Mouse (Mus musculus) cerebral cortex, adult 2 months (tissue): Measurements from ENCODE around the gene Cpeb3.

Source experiments
- WGBS: fragments of 180-500 bp; shearing (Covaris S2); methylation state at CpG from one replicate; pipeline ENCODE4 v1.1.7; 2018; 5-methylcytosine and 5-hydroxymethylcytosine counted together

Cpeb3 gene

GRCm38 (mm10) chr19:37078571-37078970 is 129.8 kb downstream of the Cpeb3 start:
- 67% methylated on average over 1 of the region's 1 CpGs for WGBS

DNA sequence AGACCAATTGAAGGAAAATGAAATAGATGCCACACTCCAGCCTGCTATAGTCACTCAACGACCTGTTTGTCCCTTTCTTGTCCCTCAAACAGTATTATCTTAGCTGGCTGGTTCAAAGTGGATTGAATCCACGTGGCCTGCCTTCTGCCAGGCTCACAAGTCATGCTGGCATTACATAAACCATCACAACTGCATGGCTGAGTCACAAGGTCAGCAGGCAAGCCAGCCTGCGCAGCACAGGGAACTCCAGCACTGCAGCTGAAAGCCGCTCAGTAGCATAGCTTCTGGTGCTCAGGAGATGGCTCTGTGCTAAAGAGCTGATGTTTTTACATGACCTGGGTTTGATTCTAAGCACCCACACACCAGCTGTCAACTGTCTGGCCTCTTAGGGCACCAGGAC is 130.3 kb downstream of the Cpeb3 start:
- WGBS: 25% methylated on average over 4 of the region's 4 CpGs

GRCm38 (mm10) chr19:37077258-37077657 is 131.1 kb downstream of the Cpeb3 start:
- 61% methylated on average over 4 of the region's 4 CpGs for WGBS

DNA sequence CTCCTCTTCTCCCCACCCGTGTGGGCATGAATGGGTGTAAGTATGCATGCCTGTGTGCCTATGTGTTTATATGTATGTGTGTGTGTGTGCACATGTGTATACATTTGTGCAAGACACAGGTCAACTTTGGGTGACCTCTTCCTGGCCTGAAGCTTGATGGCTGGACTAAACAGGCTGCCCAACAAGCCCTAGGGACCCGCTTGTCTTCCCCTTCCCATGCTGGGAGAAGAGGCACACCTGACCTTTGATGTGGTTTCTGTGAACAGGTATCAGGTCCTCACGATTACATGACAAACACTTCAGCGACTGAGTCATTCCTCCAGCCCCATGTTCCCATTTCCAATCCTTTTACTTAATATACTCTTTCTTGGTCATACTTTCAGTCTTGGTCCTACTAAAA is 131.8 kb downstream of the Cpeb3 start:
- WGBS: 75% methylated on average over 4 of the region's 4 CpGs

DNA sequence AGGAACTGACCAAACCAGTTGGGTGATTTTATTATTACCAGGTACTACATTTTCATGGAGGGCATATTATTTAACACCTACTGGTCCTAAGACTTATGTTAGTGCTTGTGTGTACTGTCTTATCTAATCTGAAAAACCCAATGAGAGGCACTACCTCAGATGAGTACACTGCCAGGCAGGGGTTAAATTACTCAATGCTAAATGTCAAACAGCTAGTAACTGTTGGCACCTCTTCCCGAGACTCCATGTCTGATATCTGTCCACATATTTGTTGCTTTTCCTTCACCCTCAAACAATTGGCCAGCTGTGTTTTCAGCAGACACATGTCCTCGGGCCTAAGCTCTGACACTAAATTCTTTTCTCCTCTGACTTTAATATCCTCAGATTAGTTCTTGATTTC is 132.3 kb downstream of the Cpeb3 start:
- WGBS: 32% methylated on average over 2 of the region's 2 CpGs

DNA sequence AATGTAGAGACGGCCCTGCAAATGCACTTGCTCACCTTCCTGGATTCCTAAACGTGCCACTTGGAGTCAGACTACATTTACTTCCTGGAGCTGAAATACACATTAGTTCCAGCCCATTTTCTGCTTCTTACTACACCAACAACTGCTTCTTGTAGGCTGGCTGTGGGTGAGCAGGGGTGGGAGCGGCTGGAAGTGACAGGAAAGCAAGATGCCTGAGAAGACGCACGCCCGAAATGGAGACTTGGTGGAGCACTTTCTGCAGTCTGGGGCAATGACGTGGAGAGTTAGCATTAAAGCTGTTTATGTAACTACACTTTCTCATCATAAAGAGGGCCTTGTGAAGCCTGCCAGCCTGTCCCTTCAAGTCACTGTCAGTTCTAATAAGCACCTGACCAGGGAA is 132.7 kb downstream of the Cpeb3 start:
- WGBS: 50% methylated on average over 7 of the region's 7 CpGs

DNA sequence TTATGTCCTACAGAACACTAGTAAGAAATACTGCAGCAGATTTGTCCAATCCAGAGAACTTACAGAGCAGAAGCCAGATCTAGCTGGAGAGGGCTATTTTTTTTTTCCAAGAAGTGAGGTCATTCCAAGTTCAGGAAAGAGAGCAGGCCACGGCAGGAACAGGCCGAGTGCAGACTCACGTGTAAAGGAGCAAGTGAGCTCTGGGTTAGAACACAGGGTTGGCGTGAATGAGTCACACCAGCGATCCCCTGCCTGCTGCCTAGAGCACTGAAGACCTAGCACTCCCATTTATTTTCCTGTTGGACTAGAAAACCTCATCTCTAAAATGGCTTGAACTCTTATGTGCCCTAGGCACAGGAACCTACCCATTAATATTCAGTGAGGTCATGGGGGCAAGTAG is 133.7 kb downstream of the Cpeb3 start:
- 58% methylated on average over 5 of the region's 5 CpGs for WGBS

- WGBS: 99% methylated on average over 3 of the region's 3 CpGs
These were observed 134.1 kb downstream of the Cpeb3 start for GRCm38 (mm10) chr19:37074276-37074675.

- 35% methylated on average over 5 of the region's 5 CpGs for WGBS
These were observed 135.4 kb downstream of the Cpeb3 start for GRCm38 (mm10) chr19:37072871-37073629.

GRCm38 (mm10) chr19:37069243-37069642 is 139.2 kb downstream of the Cpeb3 start:
- WGBS: 78% methylated on average over 4 of the region's 4 CpGs

DNA sequence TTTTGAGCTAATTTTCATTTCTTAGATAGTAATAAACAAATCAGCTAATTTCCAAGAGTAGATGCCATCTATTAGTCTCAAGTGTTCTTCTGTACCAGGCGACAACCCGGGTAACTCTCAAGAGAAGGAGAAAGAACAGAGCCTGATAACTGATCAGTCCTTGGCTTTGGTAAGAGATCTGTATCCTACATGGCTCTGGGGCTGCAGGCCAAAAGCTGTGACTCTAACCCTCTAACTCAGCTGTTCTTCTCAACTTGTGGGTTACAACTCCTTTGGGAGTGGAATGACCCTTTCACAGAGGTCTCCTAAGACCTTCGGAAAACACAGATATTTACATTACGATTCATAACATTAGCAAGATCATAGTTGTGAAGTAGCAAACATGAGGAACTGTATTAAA is 148.3 kb downstream of the Cpeb3 start:
- 80% methylated on average over 4 of the region's 4 CpGs for WGBS

DNA sequence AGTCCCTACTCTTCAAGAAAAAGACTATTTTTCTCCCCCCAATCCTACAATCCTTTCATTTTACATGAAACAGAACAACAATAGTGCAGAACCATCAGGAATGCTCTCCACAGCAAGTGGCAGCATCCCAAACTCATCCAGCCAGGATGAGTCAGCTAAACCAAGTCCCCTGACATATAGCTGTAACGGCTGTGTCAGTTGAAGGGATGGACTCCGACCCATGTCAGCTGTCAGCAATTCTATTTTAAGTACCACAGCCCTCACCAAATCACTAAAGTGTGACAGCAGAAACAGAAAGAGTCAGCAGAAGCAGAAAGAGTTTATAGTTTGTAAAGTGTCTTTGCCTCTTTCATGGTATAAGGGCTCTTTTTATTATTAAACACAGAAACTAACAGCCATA is 148.8 kb downstream of the Cpeb3 start:
- WGBS: 28% methylated on average over 2 of the region's 2 CpGs

- WGBS: 55% methylated on average over 8 of the region's 8 CpGs
These were observed 151.1 kb downstream of the Cpeb3 start for GRCm38 (mm10) chr19:37057161-37057905.

DNA sequence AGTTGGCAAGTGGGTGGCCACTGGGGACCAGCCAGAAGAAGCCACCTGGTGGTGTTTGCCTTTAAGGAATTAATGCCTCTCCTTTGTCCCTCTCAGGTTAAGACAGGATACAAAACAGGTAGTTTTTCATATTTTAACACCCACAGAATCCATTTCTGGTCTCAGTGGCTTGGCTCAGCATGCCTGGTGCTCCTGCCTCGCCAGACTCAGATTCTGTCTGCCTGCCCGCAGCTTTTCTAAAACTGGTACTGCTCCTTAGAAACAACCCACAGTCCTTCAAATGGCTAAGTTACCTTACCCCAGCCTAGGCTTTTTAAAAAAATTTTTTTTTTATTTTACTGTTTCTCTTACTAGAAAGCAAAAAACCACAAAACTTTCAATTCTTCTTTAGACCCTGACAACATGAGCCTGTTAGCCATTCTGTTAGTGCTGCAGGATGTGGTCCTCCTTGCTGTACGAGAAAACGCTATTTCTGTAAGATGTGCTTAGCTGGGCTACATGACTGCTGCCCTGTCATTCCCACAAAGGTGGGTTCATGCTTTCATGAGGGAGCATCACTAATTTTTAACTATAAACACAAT is 152.3 kb downstream of the Cpeb3 start:
- 43% methylated on average over 4 of the region's 4 CpGs for WGBS

DNA sequence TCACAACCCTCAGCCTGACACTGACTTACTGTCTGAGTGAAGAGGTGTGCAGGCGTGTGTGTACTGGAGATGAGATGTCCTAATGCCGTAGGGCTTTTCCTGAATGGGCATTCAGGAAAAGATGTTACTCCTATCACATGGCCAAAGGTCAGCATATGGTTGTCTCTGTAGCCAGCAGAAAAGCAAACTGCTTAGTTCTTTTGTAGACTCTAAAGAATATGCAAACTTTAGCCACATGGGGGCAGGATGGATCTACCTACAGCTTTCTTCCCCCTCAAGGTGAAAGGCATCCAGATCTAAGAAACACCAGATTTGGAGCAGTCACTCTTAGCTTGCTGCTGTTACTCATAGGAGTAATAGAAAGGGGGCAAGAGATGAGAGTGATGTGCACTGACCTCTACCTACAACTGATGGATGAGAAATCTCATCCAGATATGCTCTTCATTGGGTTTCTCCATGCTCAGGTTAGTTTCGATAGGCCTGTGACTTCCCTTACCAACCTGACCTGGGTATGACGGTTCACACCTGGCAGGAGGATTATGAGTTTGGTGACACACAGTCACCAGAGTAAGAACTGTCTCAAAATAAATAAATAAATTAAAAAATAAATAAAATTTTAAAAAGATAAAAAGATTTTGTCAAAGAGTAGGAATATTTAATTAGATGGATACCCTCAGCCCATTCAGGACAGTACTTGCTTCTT is 157.6 kb downstream of the Cpeb3 start:
- WGBS: 59% methylated on average over 4 of the region's 4 CpGs

DNA sequence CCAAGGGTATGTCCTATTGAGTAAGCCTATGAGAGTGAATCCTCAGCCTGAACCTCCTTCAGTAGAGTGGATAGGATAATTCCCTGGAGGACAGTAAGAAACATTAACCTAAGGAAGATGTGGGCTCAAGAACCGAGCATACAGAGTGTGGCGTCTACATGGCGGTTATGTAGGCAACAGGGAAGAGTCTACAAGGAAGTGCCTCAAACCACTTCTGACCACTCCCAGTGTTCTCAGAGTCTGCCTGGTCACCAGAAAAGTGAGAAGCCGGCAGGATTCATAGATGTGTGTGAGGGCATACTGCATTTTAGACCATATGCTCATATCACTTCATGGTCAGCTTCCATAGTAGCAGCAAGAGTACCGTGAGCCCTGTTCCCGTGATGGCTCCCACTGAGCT is 159.9 kb downstream of the Cpeb3 start:
- WGBS: 81% methylated on average over 6 of the region's 6 CpGs

GRCm38 (mm10) chr19:37044431-37044830 is 164.0 kb downstream of the Cpeb3 start:
- WGBS: 55% methylated on average over 10 of the region's 10 CpGs

DNA sequence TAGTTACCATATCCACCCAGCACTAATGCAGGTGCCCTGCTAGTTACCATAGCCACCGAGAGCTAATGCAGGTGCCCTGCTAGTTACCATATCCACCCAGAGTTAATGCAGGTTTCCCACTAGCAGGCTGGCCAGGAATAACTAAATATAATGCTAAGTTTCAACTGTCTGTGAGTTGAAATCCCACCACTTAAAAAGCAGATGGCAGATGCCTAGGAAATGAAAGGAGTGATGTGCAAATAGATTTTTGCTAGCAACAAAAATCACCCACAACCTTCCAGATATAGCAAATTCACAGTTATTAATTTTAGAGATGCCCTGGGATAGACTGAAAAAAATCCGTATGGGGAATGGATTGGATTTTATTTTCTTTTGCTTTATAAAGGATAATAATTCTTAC is 176.0 kb downstream of the Cpeb3 start:
- WGBS: 51% methylated on average over 2 of the region's 2 CpGs

DNA sequence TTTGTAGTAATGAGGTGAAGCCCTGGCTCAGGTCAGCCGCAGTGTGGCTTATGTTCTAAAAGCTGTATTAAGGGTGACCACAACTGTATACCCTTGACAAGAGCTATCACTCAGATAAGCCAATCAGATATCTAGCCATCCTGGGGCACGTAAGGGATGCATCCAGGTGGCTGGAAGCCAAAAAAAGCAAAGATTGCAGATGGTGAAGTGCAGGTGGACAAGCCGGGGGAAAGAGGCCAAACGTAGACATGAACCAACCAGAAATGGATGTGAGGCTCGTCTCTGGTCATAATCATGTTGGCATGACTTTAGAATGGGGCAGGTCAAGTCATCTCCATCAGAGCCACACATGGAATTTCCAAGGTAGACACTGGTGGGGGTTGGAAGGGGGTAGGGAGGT is 177.0 kb downstream of the Cpeb3 start:
- 71% methylated on average over 5 of the region's 5 CpGs for WGBS

DNA sequence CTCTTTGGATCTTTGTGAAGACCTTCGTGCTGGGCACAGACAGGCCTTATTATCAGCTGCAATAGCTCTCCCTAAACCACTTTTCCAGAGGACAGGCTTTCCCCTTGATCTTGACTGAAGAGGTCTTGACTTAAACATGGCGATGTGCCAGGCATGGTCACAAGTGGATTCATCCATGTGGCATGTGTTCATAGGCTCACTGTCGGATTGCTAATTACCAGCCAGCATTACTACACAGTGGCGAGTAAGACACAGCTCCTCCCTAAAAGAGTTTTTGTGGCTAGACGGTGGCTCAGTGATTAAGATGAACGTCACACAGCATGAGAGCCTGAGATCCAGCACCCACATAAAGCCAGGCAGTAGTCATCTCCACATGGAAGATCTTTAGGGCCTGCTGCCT is 178.6 kb downstream of the Cpeb3 start:
- 52% methylated on average over 6 of the region's 6 CpGs for WGBS

DNA sequence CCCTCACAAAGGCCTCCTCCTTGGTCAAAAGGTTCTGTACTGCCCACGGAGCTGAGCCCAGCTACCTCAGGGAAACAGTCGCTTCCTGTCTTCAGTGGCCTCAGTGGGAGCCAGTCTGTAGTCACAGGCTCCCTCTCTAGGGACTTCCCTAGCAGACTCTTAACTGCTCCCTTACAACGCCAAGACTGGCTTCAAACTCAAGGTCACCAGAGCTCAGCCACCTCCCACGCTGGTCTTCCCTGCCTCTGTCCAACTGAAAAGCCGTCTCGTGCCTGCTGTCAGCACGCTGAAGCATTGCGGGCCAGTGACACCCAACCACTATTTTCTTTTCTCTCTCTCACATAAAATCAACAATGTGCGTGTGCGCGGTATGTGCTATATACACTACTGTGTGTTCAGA is 182.0 kb downstream of the Cpeb3 start:
- WGBS: 73% methylated on average over 11 of the region's 11 CpGs

- 51% methylated on average over 13 of the region's 13 CpGs for WGBS
These were observed 182.5 kb downstream of the Cpeb3 start for GRCm38 (mm10) chr19:37025839-37026319.
